ENCODE assay signal across 8 mouse cellular contexts in genomic region chr2:29944723-29945122, GRCm38 (mm10). TPM values are rescaled to one million over a fixed set of nuclear protein-coding genes. Genes with fewer than 3 reads are reported as not detected.
DNase-seq lines count a peak whose midpoint lies in the region; ATAC-seq and TF ChIP-seq lines count a peak whose summit lies in the region.

No protein-coding gene starts in this region.

- TF ChIP-seq POLR2A in testis, adult 2 months (IDR thresholded peaks at IDR 0.05; ENCODE audit: control insufficient read depth, low read depth, low read length), result no peak

- no peaks in the 10 kb centered on the region for H3K27me3 ChIP-seq in testis, adult 2 months (ENCODE audit: control insufficient read depth, insufficient read depth, low read length)
- no peaks in the 10 kb centered on the region for H3K27me3 ChIP-seq in heart, embryonic 16.5 days (ENCODE audit: control insufficient read depth, insufficient read depth, low read length)
- H3K27me3 ChIP-seq in limb, embryonic 15.5 days, result no peaks in the 10 kb centered on the region

- WGBS in heart, embryonic 16.5 days, result 33% methylated on average over 1 of the region's 1 CpGs
- WGBS in limb, embryonic 15.5 days, result 35% methylated on average over 1 of the region's 1 CpGs

- H3K36me3 ChIP-seq in testis, adult 2 months (ENCODE audit: control insufficient read depth, insufficient read depth, low read length), result peaks cover 9% of the 10 kb centered on the region
- peaks cover 52% of the 10 kb centered on the region for H3K36me3 ChIP-seq in heart, embryonic 16.5 days (ENCODE audit: control insufficient read depth, insufficient read depth)
- peaks cover 94% of the 10 kb centered on the region for H3K36me3 ChIP-seq in limb, embryonic 15.5 days

- TF ChIP-seq CTCF in testis, adult 2 months (IDR thresholded peaks at IDR 0.05; ENCODE audit: control insufficient read depth, insufficient read depth, insufficient replicate concordance, low read depth, low read length), result no peak

- peak overlapping the region; percentile 63 for H3K27ac ChIP-seq in testis, adult 2 months (ENCODE audit: control insufficient read depth, insufficient read depth, low read depth, low read length)
- peak overlapping the region; percentile 72 for H3K27ac ChIP-seq in heart, embryonic 16.5 days (ENCODE audit: low read length)
- H3K27ac ChIP-seq in limb, embryonic 15.5 days, result peak overlapping the region; percentile 61; the same call in 1 of the 2 replicates

- H3K4me1 ChIP-seq in testis, adult 2 months (ENCODE audit: control insufficient read depth, insufficient read depth, low read length), result no peaks in the 10 kb centered on the region
- no peaks in the 10 kb centered on the region for H3K4me1 ChIP-seq in heart, embryonic 16.5 days (ENCODE audit: control insufficient read depth, insufficient read depth, low read length)
- no peaks in the 10 kb centered on the region for H3K4me1 ChIP-seq in limb, embryonic 15.5 days

- peak; percentile 83 for ATAC-seq in heart, embryonic 16.5 days (replicated peaks; ENCODE audit: extremely low read depth, insufficient read depth, low FRiP score)
- ATAC-seq in limb, embryonic 15.5 days (ENCODE audit: insufficient number of reproducible peaks, low FRiP score, low TSS enrichment, low read depth), result no peak

- no peak overlapping the region for H3K9ac ChIP-seq in heart, embryonic 16.5 days (ENCODE audit: low read length)
- H3K9ac ChIP-seq in limb, embryonic 15.5 days, result no peak overlapping the region

- no peak overlapping the region for H3K4me3 ChIP-seq in testis, adult 2 months (ENCODE audit: control insufficient read depth, low read depth, low read length)
- H3K4me3 ChIP-seq in heart, embryonic 16.5 days (ENCODE audit: low read length), result no peak overlapping the region
- no peak overlapping the region for H3K4me3 ChIP-seq in limb, embryonic 15.5 days

- no peak overlapping the region for H3K4me2 ChIP-seq in heart, embryonic 16.5 days (ENCODE audit: low read depth, low read length)
- no peak overlapping the region for H3K4me2 ChIP-seq in limb, embryonic 15.5 days

- DNase-seq in testis, postnatal 14 days (ENCODE audit: low spot score), result no peak
- DNase-seq in yolk sac, embryonic 10.5 days (ENCODE audit: low spot score), result peak; percentile 80
- DNase-seq in right cerebral cortex, postnatal 10 days (ENCODE audit: low spot score in 2 of 2), result no peak
- DNase-seq in cerebellum, adult 9-10 months, result no peak
- DNase-seq in cerebellum, adult 18-20 months, result no peak

- H3K9me3 ChIP-seq in heart, embryonic 16.5 days (replicated peaks; ENCODE audit: control insufficient read depth, low read length), result no peaks in the 10 kb centered on the region
- no peaks in the 10 kb centered on the region for H3K9me3 ChIP-seq in limb, embryonic 15.5 days

RNA-seq across cellular contexts. Expression of gene Gle1, which starts 9.5 kb away (rescaled TPM):
- polyA plus RNA-seq in testis, adult 2 months (2012; rRNA removed), result 31.4 and 36.0 TPM in 2 replicates
- polyA plus RNA-seq in heart, embryonic 16.5 days (2015; fragmentation: Nextera tagmentation; extraction: Ambion mirVana), result 40.0 and 40.3 TPM in 2 replicates
- polyA plus RNA-seq in limb, embryonic 15.5 days (2015; fragmentation: Nextera tagmentation; extraction: Ambion mirVana), result 58.0 and 59.5 TPM in 2 replicates

RNA-seq across cellular contexts. Expression of gene Sptan1, which starts 20.6 kb away (rescaled TPM):
- polyA plus RNA-seq in testis, adult 2 months (2012; rRNA removed), result 112 and 117 TPM in 2 replicates
- polyA plus RNA-seq in heart, embryonic 16.5 days (2015; fragmentation: Nextera tagmentation; extraction: Ambion mirVana), result 93.0 and 113 TPM in 2 replicates
- polyA plus RNA-seq in limb, embryonic 15.5 days (2015; fragmentation: Nextera tagmentation; extraction: Ambion mirVana), result 89.3 and 95.5 TPM in 2 replicates

RNA-seq across cellular contexts. Expression of gene Odf2, which starts 55.7 kb away (rescaled TPM):
- 1,873 and 2,193 TPM in 2 replicates for polyA plus RNA-seq in testis, adult 2 months (2012; rRNA removed)
- 41.3 and 48.1 TPM in 2 replicates for polyA plus RNA-seq in heart, embryonic 16.5 days (2015; fragmentation: Nextera tagmentation; extraction: Ambion mirVana)
- 49.6 and 52.1 TPM in 2 replicates for polyA plus RNA-seq in limb, embryonic 15.5 days (2015; fragmentation: Nextera tagmentation; extraction: Ambion mirVana)

Comparison
In these comparisons a context has a peak if more than half of its experiments do, and no peak if none do; other contexts are left out.
1. RNA of gene Odf2, which starts 55.7 kb away (polyA plus RNA-seq): 1,873 to 2,193 TPM in testis, adult 2 months; 49.6 to 52.1 TPM in limb, embryonic 15.5 days and 41.3 to 48.1 TPM in heart, embryonic 16.5 days; every median in the first group is over 10 times any median in the second.
2. Peak in every context shown above with its lines, with median percentiles within 50 percentile points of each other: H3K27ac ChIP-seq.